In genomic region chr6:92941281-92941731, GRCm38 (mm10) we compare ENCODE assay signal across 8 mouse cellular contexts. TPM values are rescaled to one million over a fixed set of nuclear protein-coding genes. Genes with fewer than 3 reads are reported as not detected.
DNase-seq lines count a peak whose midpoint lies in the region; ATAC-seq lines count a peak whose summit lies in the region.

No protein-coding gene starts in this region.

- H3K4me3 ChIP-seq in erythroblast, embryonic 14.5 days (replicated peaks), result peak overlapping the region; percentile 3
- peak overlapping the region; percentile 76 for H3K4me3 ChIP-seq in heart, embryonic 10.5 days
- peak overlapping the region; percentile 70 for H3K4me3 ChIP-seq in kidney, embryonic 14.5 days (ENCODE audit: low read length)
- H3K4me3 ChIP-seq in limb, embryonic 11.5 days (ENCODE audit: low read depth, low read length), result peak overlapping the region; percentile 46
- H3K4me3 ChIP-seq in midbrain, embryonic 11.5 days (ENCODE audit: low read depth, low read length), result peak overlapping the region; percentile 49
- H3K4me3 ChIP-seq in stomach, embryonic 14.5 days (ENCODE audit: low read depth, low read length), result peak overlapping the region; percentile 58

- H3K9me3 ChIP-seq in erythroblast, embryonic 14.5 days (ENCODE audit: control insufficient read depth, low read length), result no peaks in the 10 kb centered on the region
- no peaks in the 10 kb centered on the region for H3K9me3 ChIP-seq in heart, embryonic 10.5 days
- no peaks in the 10 kb centered on the region for H3K9me3 ChIP-seq in kidney, embryonic 14.5 days (ENCODE audit: control insufficient read depth, low read length)
- no peaks in the 10 kb centered on the region for H3K9me3 ChIP-seq in limb, embryonic 11.5 days (ENCODE audit: control insufficient read depth, low read length)
- H3K9me3 ChIP-seq in midbrain, embryonic 11.5 days (ENCODE audit: control insufficient read depth, low read length), result no peaks in the 10 kb centered on the region
- no peaks in the 10 kb centered on the region for H3K9me3 ChIP-seq in stomach, embryonic 14.5 days (ENCODE audit: control insufficient read depth, low read depth, low read length)

- ATAC-seq in erythroblast, adult 5-6 weeks (replicated peaks; ENCODE audit: low FRiP score, poor library complexity, severe bottlenecking), result no peak
- ATAC-seq in kidney, embryonic 14.5 days (ENCODE audit: low FRiP score, low TSS enrichment), result peak; percentile 82
- ATAC-seq in limb, embryonic 11.5 days (ENCODE audit: insufficient number of reproducible peaks, low FRiP score, low TSS enrichment, low read depth), result peak; percentile 53
- ATAC-seq in midbrain, embryonic 11.5 days (ENCODE audit: low FRiP score), result peak; percentile 72
- ATAC-seq in stomach, embryonic 14.5 days (ENCODE audit: insufficient number of reproducible peaks, insufficient read depth, low FRiP score, low read depth), result peak; percentile 87

- peak overlapping the region; percentile 92 for H3K27ac ChIP-seq in heart, embryonic 10.5 days
- peak overlapping the region; percentile 90 for H3K27ac ChIP-seq in kidney, embryonic 14.5 days (ENCODE audit: low read depth, low read length)
- H3K27ac ChIP-seq in limb, embryonic 11.5 days (replicated peaks; ENCODE audit: low read depth, low read length), result no peak overlapping the region
- no peak overlapping the region for H3K27ac ChIP-seq in midbrain, embryonic 11.5 days (ENCODE audit: low read depth, low read length)
- H3K27ac ChIP-seq in stomach, embryonic 14.5 days (ENCODE audit: low read length), result peak overlapping the region; percentile 78

- DNase-seq in fibroblast of lung, adult 2 months (ENCODE audit: low read depth), result peak; percentile 49
- DNase-seq in heart, embryonic 10.5 days (ENCODE audit: low spot score), result peak; percentile 94
- peak; percentile 78 for DNase-seq in limb, embryonic 11.5 days (ENCODE audit: low spot score)
- DNase-seq in midbrain, embryonic 11.5 days (ENCODE audit: low spot score, missing footprints), result no peak

- H3K4me1 ChIP-seq in erythroblast, embryonic 14.5 days (ENCODE audit: control insufficient read depth), result no peaks in the 10 kb centered on the region
- H3K4me1 ChIP-seq in heart, embryonic 10.5 days, result peaks cover 30% of the 10 kb centered on the region
- peaks cover 6% of the 10 kb centered on the region for H3K4me1 ChIP-seq in kidney, embryonic 14.5 days (ENCODE audit: control insufficient read depth, insufficient read depth, low read length)
- H3K4me1 ChIP-seq in limb, embryonic 11.5 days (ENCODE audit: control insufficient read depth, insufficient read depth, low read length), result no peaks in the 10 kb centered on the region; the same call in 1 of the 2 replicates
- H3K4me1 ChIP-seq in midbrain, embryonic 11.5 days (ENCODE audit: control insufficient read depth, insufficient read depth, low read length), result peaks cover 14% of the 10 kb centered on the region
- peaks cover 13% of the 10 kb centered on the region; the same call in 1 of the 2 replicates for H3K4me1 ChIP-seq in stomach, embryonic 14.5 days (ENCODE audit: control insufficient read depth, insufficient read depth, low read length)

- peaks cover 54% of the 10 kb centered on the region for H3K27me3 ChIP-seq in erythroblast, embryonic 14.5 days (ENCODE audit: control insufficient read depth)
- H3K27me3 ChIP-seq in heart, embryonic 10.5 days (ENCODE audit: insufficient read depth, poor library complexity, severe bottlenecking), result peaks cover 13% of the 10 kb centered on the region; the same call in 1 of the 2 replicates
- H3K27me3 ChIP-seq in kidney, embryonic 14.5 days (ENCODE audit: control insufficient read depth, insufficient read depth, low read length), result no peaks in the 10 kb centered on the region
- peaks cover 8% of the 10 kb centered on the region; the same call in 1 of the 2 replicates for H3K27me3 ChIP-seq in limb, embryonic 11.5 days (ENCODE audit: control insufficient read depth, insufficient read depth, low read length)
- H3K27me3 ChIP-seq in midbrain, embryonic 11.5 days (ENCODE audit: control insufficient read depth, insufficient read depth, low read length), result peaks cover 50% of the 10 kb centered on the region
- no peaks in the 10 kb centered on the region for H3K27me3 ChIP-seq in stomach, embryonic 14.5 days (ENCODE audit: control insufficient read depth, insufficient read depth, low read length)

- under 1% methylated on average over 21 of the region's 21 CpGs for WGBS in heart, embryonic 10.5 days
- under 1% methylated on average over 21 of the region's 21 CpGs for WGBS in kidney, embryonic 14.5 days
- under 1% methylated on average over 21 of the region's 21 CpGs for WGBS in limb, embryonic 11.5 days
- WGBS in midbrain, embryonic 11.5 days, result under 1% methylated on average over 21 of the region's 21 CpGs
- under 1% methylated on average over 21 of the region's 21 CpGs for WGBS in stomach, embryonic 14.5 days

- peak overlapping the region; percentile 88 for H3K4me2 ChIP-seq in kidney, embryonic 14.5 days (replicated peaks; ENCODE audit: low read depth, low read length)
- peak overlapping the region; percentile 54 for H3K4me2 ChIP-seq in limb, embryonic 11.5 days (ENCODE audit: low read depth, severe bottlenecking)
- H3K4me2 ChIP-seq in midbrain, embryonic 11.5 days, result peak overlapping the region; percentile 83
- H3K4me2 ChIP-seq in stomach, embryonic 14.5 days (replicated peaks; ENCODE audit: low read depth, low read length), result peak overlapping the region; percentile 83

- no peaks in the 10 kb centered on the region for H3K36me3 ChIP-seq in erythroblast, embryonic 14.5 days (ENCODE audit: control insufficient read depth)
- peaks cover 15% of the 10 kb centered on the region for H3K36me3 ChIP-seq in heart, embryonic 10.5 days
- H3K36me3 ChIP-seq in kidney, embryonic 14.5 days (ENCODE audit: control insufficient read depth, insufficient read depth, low read length), result peaks cover 24% of the 10 kb centered on the region
- H3K36me3 ChIP-seq in limb, embryonic 11.5 days (ENCODE audit: control insufficient read depth, insufficient read depth, low read length), result no peaks in the 10 kb centered on the region
- no peaks in the 10 kb centered on the region for H3K36me3 ChIP-seq in midbrain, embryonic 11.5 days (ENCODE audit: control insufficient read depth, insufficient read depth, low read length)
- H3K36me3 ChIP-seq in stomach, embryonic 14.5 days (ENCODE audit: control insufficient read depth, insufficient read depth, low read length), result no peaks in the 10 kb centered on the region; the same call in 1 of the 2 replicates

- H3K9ac ChIP-seq in kidney, embryonic 14.5 days (ENCODE audit: low read depth, low read length), result peak overlapping the region; percentile 74
- peak overlapping the region; percentile 38; the same call in 1 of the 2 replicates for H3K9ac ChIP-seq in limb, embryonic 11.5 days (ENCODE audit: low read length)
- H3K9ac ChIP-seq in midbrain, embryonic 11.5 days (ENCODE audit: low read length), result peak overlapping the region; percentile 22; the same call in 1 of the 2 replicates
- H3K9ac ChIP-seq in stomach, embryonic 14.5 days (replicated peaks; ENCODE audit: low read depth, low read length), result peak overlapping the region; percentile 53

RNA-seq across cellular contexts. Expression of gene Adamts9, which starts 2.0 kb away (rescaled TPM):
- polyA plus RNA-seq in erythroblast, embryonic 14.5 days (2012), result 0.01 TPM in 1 of 2 replicates, not detected in the other
- total RNA-seq in erythroblast, adult 5-6 weeks (2015; ENCODE audit: low replicate concordance), result not detected in 2 replicates
- total RNA-seq in erythroblast, adult 5-6 weeks (2017; ENCODE audit: low replicate concordance), result not detected in 2 replicates
- polyA plus RNA-seq in heart, embryonic 10.5 days (2016; fragmentation: Nextera tagmentation; extraction: Ambion mirVana), result 6.1 and 9.7 TPM in 2 replicates
- polyA plus RNA-seq in kidney, embryonic 14.5 days (2014; fragmentation: Nextera tagmentation; extraction: Ambion mirVana), result 19.9 and 20.7 TPM in 2 replicates
- 3.0 and 4.3 TPM in 2 replicates for polyA plus RNA-seq in limb, embryonic 11.5 days (2014; fragmentation: Nextera tagmentation; extraction: Ambion mirVana)
- 1.1 TPM in 2 replicates for polyA plus RNA-seq in midbrain, embryonic 11.5 days (2014; fragmentation: Nextera tagmentation; extraction: Ambion mirVana)
- polyA plus RNA-seq in stomach, embryonic 14.5 days (2014; fragmentation: Nextera tagmentation; extraction: Ambion mirVana), result 9.9 and 13.6 TPM in 2 replicates

Comparison
In these comparisons a context has a peak if more than half of its experiments do, and no peak if none do; other contexts are left out.
1. H3K4me3 ChIP-seq: peak in every context shown above with its lines; median percentile 76 in heart, embryonic 10.5 days; 70 in kidney, embryonic 14.5 days; 58 in stomach, embryonic 14.5 days; 49 in midbrain, embryonic 11.5 days; 46 in limb, embryonic 11.5 days; 3 in erythroblast, embryonic 14.5 days.
2. H3K27ac ChIP-seq: peak in heart, embryonic 10.5 days (single experiment), kidney, embryonic 14.5 days (single experiment) and stomach, embryonic 14.5 days (single experiment); none in limb, embryonic 11.5 days (single experiment) and midbrain, embryonic 11.5 days (single experiment).
3. H3K9ac ChIP-seq: peak in every context shown above with its lines; median percentile 74 in kidney, embryonic 14.5 days; 53 in stomach, embryonic 14.5 days; 38 in limb, embryonic 11.5 days; 22 in midbrain, embryonic 11.5 days.
4. Peak in every context shown above with its lines, with median percentiles within 50 percentile points of each other: H3K4me2 ChIP-seq.